Mouse (Mus musculus): Measurements from ENCODE around the gene Arf6. TPM values are rescaled to one million over a fixed set of nuclear protein-coding genes. Genes with fewer than 3 reads are reported as not detected.
"Not testable (repeated sequence)": the region's sequence is repeated elsewhere in the genome, so short reads cannot be mapped to it uniquely, and the experiment has no call there.

The Arf6 gene
- polyA plus RNA-seq, 1 experiment from 2014 or later: 50.6 TPM

GRCm38 (mm10) chr12:69377188-69377587 lies 5.2 kb downstream of the Arf6 start:
- H3K9ac ChIP-seq: no peak overlapping the region
- no peak overlapping the region for H3K4me3 ChIP-seq
- no peaks in the 10 kb centered on the region for H3K9me3 ChIP-seq
- H3K4me1 ChIP-seq: peaks cover 24% of the 10 kb centered on the region
- no peak overlapping the region for H3K4me2 ChIP-seq
- WGBS: 66% methylated on average over 1 of the region's 1 CpGs
- H3K36me3 ChIP-seq: peaks cover 11% of the 10 kb centered on the region
- no peak for ATAC-seq (ENCODE audit: borderline replicate concordance, extremely low read depth, low FRiP score, low TSS enrichment)
- no peak overlapping the region for H3K27ac ChIP-seq
- no peaks in the 10 kb centered on the region for H3K27me3 ChIP-seq

GRCm38 (mm10) chr12:69377636-69378035 lies 5.7 kb downstream of the Arf6 start:
- H3K27me3 ChIP-seq; H3K4me3 ChIP-seq; H3K27ac ChIP-seq; H3K9ac ChIP-seq; ATAC-seq (ENCODE audit: borderline replicate concordance, extremely low read depth, low FRiP score, low TSS enrichment); H3K9me3 ChIP-seq; H3K4me2 ChIP-seq: not testable (repeated sequence)
- H3K36me3 ChIP-seq: peaks cover 11% of the 10 kb centered on the region
- WGBS: 93% methylated on average over 6 of the region's 6 CpGs
- peaks cover 24% of the 10 kb centered on the region for H3K4me1 ChIP-seq

GRCm38 (mm10) chr12:69378558-69379454 lies 6.9 kb downstream of the Arf6 start:
- no peak for ATAC-seq (ENCODE audit: borderline replicate concordance, extremely low read depth, low FRiP score, low TSS enrichment)
- H3K4me2 ChIP-seq: no peak overlapping the region
- H3K4me1 ChIP-seq: peaks cover 19% of the 10 kb centered on the region
- H3K4me3 ChIP-seq: no peak overlapping the region
- no peaks in the 10 kb centered on the region for H3K27me3 ChIP-seq
- H3K36me3 ChIP-seq: peaks cover 2% of the 10 kb centered on the region
- H3K9me3 ChIP-seq: no peaks in the 10 kb centered on the region
- WGBS: 81% methylated on average over 11 of the region's 11 CpGs
- H3K9ac ChIP-seq: no peak overlapping the region
- H3K27ac ChIP-seq: no peak overlapping the region

GRCm38 (mm10) chr12:69382880-69383279 lies 10.9 kb downstream of the Arf6 start:
- no peaks in the 10 kb centered on the region for H3K27me3 ChIP-seq
- H3K4me3 ChIP-seq: no peak overlapping the region
- no peak overlapping the region for H3K4me2 ChIP-seq
- 86% methylated on average over 1 of the region's 1 CpGs for WGBS
- no peak overlapping the region for H3K9ac ChIP-seq
- no peaks in the 10 kb centered on the region for H3K36me3 ChIP-seq
- ATAC-seq (ENCODE audit: borderline replicate concordance, extremely low read depth, low FRiP score, low TSS enrichment): no peak
- H3K27ac ChIP-seq: no peak overlapping the region
- H3K9me3 ChIP-seq: no peaks in the 10 kb centered on the region
- peaks cover 3% of the 10 kb centered on the region; the same call in 1 of the 2 replicates for H3K4me1 ChIP-seq

GRCm38 (mm10) chr12:69384606-69385005 lies 12.7 kb downstream of the Arf6 start:
- Histone ChIP-seq H3K4me3 (no peak overlapping the region), H3K9me3 (no peaks in the 10 kb centered on the region), H3K27ac (no peak overlapping the region), H3K4me2 (no peak overlapping the region), H3K27me3 (no peaks in the 10 kb centered on the region), H3K36me3 (no peaks in the 10 kb centered on the region), H3K4me1 (no peaks in the 10 kb centered on the region), H3K9ac (no peak overlapping the region)
- WGBS: 76% methylated on average over 5 of the region's 5 CpGs
- no peak for ATAC-seq (ENCODE audit: borderline replicate concordance, extremely low read depth, low FRiP score, low TSS enrichment)

GRCm38 (mm10) chr12:69385542-69386280 lies 13.8 kb downstream of the Arf6 start:
- no peak for ATAC-seq (ENCODE audit: borderline replicate concordance, extremely low read depth, low FRiP score, low TSS enrichment)
- no peak overlapping the region for H3K27ac ChIP-seq

GRCm38 (mm10) chr12:69386281-69386732 lies 14.4 kb downstream of the Arf6 start:
- H3K4me1 ChIP-seq; H3K4me3 ChIP-seq; H3K27ac ChIP-seq; H3K27me3 ChIP-seq; H3K9ac ChIP-seq; H3K9me3 ChIP-seq; ATAC-seq (ENCODE audit: borderline replicate concordance, extremely low read depth, low FRiP score, low TSS enrichment); H3K4me2 ChIP-seq; H3K36me3 ChIP-seq: not testable (repeated sequence)
- 87% methylated on average over 12 of the region's 12 CpGs for WGBS

More at GRCm38 (mm10) chr12:69385542-69386280, 13.8 kb downstream of the Arf6 start:
- Histone ChIP-seq H3K9me3 (no peaks in the 10 kb centered on the region), H3K4me1 (0 out of 2 replicates have a peak, but pooled peaks cover 5% of the 10 kb centered on the region), H3K4me2 (no peak overlapping the region), H3K4me3 (no peak overlapping the region), H3K9ac (no peak overlapping the region), H3K36me3 (no peaks in the 10 kb centered on the region), H3K27me3 (no peaks in the 10 kb centered on the region)
- WGBS: 66% methylated on average over 6 of the region's 6 CpGs

GRCm38 (mm10) chr12:69388321-69388869 lies 16.4 kb downstream of the Arf6 start:
- ATAC-seq (ENCODE audit: borderline replicate concordance, extremely low read depth, low FRiP score, low TSS enrichment): no peak
- Histone ChIP-seq H3K4me1 (0 out of 2 replicates have a peak, but pooled peaks cover 5% of the 10 kb centered on the region), H3K4me2 (no peak overlapping the region), H3K27ac (no peak overlapping the region), H3K36me3 (no peaks in the 10 kb centered on the region), H3K9ac (no peak overlapping the region), H3K9me3 (no peaks in the 10 kb centered on the region), H3K4me3 (no peak overlapping the region), H3K27me3 (no peaks in the 10 kb centered on the region)
- 84% methylated on average over 10 of the region's 10 CpGs for WGBS

GRCm38 (mm10) chr12:69389273-69389938 lies 17.5 kb downstream of the Arf6 start:
- Histone ChIP-seq H3K27ac (no peak overlapping the region), H3K36me3 (no peaks in the 10 kb centered on the region), H3K4me2 (no peak overlapping the region), H3K9me3 (no peaks in the 10 kb centered on the region), H3K4me3 (no peak overlapping the region), H3K9ac (no peak overlapping the region), H3K27me3 (no peaks in the 10 kb centered on the region), H3K4me1 (0 out of 2 replicates have a peak, but pooled peaks cover 5% of the 10 kb centered on the region)
- WGBS: 69% methylated on average over 7 of the region's 7 CpGs
- no peak for ATAC-seq (ENCODE audit: borderline replicate concordance, extremely low read depth, low FRiP score, low TSS enrichment)

- 70% methylated on average over 7 of the region's 7 CpGs for WGBS
- no peaks in the 10 kb centered on the region for H3K9me3 ChIP-seq
These were observed 18.2 kb downstream of the Arf6 start for GRCm38 (mm10) chr12:69390000-69390698.

GRCm38 (mm10) chr12:69393076-69393475 lies 21.1 kb downstream of the Arf6 start:
- ATAC-seq (ENCODE audit: borderline replicate concordance, extremely low read depth, low FRiP score, low TSS enrichment): no peak
- Histone ChIP-seq H3K36me3 (no peaks in the 10 kb centered on the region), H3K4me2 (no peak overlapping the region), H3K4me1 (0 out of 2 replicates have a peak, but pooled peaks cover 5% of the 10 kb centered on the region), H3K27me3 (no peaks in the 10 kb centered on the region), H3K27ac (no peak overlapping the region), H3K4me3 (no peak overlapping the region), H3K9me3 (no peaks in the 10 kb centered on the region), H3K9ac (no peak overlapping the region)
- WGBS: 75% methylated on average over 10 of the region's 10 CpGs

More at GRCm38 (mm10) chr12:69390000-69390698, 18.2 kb downstream of the Arf6 start:
- H3K4me3 ChIP-seq: no peak overlapping the region
- no peak for ATAC-seq (ENCODE audit: borderline replicate concordance, extremely low read depth, low FRiP score, low TSS enrichment)
- 0 out of 2 replicates have a peak, but pooled peaks cover 5% of the 10 kb centered on the region for H3K4me1 ChIP-seq
- no peak overlapping the region for H3K4me2 ChIP-seq
- H3K9ac ChIP-seq: no peak overlapping the region
- no peak overlapping the region for H3K27ac ChIP-seq
- no peaks in the 10 kb centered on the region for H3K36me3 ChIP-seq
- no peaks in the 10 kb centered on the region for H3K27me3 ChIP-seq

Measured in lung, embryonic 15.5 days (tissue).